Mouse (Mus musculus) adrenal gland, postnatal 14 days (tissue): ENCODE measurements around the gene Nelfb. TPM values are rescaled to one million over a fixed set of nuclear protein-coding genes. Genes with fewer than 3 reads are reported as not detected.

ENCODE experiments used
- DNase-seq: peaks from one replicate; pipeline ENCODE4 v3.0.0; 2021; ENCODE audit warnings: mixed read lengths
- total RNA-seq: library from RNA; stranded (reverse); gene quantifications from 2 replicates; pipeline ENCODE4 v1.2.3, GENCODE M21; 2021

The Nelfb gene
- total RNA-seq, 1 experiment from 2014 or later = 41.6 TPM

DNA sequence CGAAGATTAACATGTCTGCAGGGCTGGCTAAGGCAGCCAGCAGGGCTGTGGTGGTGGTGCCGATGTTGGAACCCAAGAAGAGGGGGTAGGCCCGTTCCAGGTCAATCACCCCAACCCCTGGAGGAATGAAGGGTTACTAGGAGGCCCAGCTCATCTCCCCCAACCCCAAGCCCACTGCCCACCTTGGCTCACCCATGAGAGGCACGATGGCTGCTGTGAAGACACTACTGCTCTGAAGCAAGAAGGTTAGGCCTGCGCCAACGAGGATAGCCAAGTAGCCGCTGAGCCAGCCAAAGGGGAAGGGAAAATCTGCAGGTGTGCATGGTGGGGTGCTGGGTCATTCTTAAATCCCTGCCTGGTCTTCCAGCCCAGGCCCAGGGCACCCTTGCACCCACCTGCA, 19.3 kb upstream of the Nelfb start:
- no peak for DNase-seq

DNA sequence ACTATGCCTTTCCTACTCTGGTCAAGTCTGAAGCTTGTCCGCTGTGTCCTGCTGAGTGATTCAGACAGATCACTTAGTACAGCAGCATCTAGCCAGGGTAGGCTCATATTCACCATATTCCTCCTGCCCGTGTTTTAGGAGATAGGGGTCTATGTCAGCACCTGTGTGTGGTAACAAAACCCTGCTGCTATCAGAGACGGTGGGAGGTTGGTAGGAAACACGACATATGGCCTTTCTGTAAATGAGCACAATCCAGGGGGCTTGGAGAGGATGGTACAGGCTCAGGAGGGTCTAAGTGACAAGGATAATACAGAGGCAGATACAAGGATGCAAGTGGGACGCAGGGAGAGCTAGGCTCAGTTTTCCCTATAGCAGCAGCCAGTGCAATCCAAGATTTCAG, 18.3 kb upstream of the Nelfb start:
- DNase-seq = no peak

DNA sequence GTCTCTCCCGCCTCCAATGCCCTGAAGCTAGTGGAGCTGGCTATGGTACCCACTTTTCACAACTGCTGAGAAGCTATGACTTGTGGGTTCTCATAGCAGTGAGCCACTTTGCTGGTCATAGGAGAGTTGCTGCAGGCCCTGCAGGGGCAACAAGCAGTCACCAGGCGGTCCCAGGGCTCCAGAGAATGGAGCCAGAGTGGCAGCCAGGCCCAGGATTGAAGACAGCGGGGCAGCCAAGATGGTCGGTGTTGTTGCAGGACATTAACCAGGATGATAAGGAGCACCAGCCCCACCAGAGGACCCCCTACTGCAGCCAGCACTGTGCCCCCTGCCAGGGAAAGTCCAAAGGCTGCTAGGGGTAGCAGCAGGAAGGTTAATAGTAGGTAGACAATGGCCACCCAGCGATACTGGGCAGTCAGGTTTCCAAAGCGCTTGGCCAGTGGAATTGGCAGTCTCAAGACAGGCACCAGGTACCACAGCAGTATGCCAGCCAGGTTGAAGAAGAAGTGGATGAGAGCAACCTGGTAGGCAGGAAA, 17.8 kb upstream of the Nelfb start:
- DNase-seq = no peak

DNA sequence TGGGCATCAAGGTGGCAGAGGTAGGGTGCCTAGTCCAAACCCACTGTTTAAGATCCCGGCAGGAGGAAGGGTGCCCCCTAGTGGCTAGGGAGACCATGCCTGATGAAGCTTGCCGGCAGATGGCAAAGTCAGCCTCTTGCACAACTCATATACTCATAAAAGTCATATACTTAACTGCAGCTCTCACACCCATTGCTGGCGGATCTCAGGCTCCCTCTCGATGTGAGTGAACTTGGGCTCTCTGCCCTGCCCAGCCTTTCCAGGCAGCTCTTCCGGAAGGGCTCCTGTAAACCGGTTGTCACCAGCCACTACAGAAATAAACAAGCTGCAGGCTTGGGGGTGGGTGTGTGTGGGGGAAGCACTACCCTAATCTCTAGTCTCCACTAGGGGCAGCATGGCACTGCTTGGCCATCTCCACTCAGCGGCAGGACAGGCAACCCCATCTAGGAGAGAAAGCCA, 17.2 kb upstream of the Nelfb start:
- DNase-seq = peak; percentile 92

DNA sequence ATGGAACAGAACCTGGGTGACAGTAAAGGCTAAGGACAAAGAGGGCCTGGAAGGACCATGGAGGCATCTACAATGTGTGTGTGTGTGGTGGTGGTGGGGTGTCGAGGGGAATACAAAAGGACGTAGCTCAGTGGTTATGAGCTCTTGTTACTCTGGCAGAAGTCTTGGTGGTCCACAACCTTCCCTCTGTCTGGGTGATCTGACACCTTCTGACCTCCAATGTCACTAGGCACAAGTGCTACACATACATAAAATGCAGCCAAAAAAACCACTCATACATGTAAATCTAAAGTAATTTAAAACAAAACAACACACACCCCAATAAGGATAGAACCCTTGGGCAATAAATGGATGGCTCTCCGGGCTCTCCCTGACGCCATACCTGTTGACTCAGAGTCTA, 16.1 kb upstream of the Nelfb start:
- DNase-seq = no peak

DNA sequence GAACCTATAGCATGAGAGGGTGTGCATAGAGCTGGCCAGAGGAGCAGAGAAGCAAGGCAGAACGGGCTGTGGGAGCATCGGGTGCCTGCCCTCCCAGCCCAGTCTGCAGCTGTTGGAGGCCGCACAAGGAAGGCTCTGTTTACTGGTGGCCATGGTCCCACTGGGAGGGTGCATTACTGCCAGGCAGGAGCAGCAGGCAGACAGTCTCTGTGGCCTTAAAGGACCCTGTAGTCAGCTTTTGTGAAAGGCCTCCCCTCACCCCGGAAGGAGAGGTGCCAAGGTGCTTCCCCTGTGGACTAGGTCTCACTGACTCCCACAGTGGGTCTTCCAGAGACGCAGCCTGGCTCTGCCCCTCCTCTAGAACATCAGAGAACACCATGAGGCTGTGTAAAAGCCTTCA, 15.6 kb upstream of the Nelfb start:
- DNase-seq = no peak

DNA sequence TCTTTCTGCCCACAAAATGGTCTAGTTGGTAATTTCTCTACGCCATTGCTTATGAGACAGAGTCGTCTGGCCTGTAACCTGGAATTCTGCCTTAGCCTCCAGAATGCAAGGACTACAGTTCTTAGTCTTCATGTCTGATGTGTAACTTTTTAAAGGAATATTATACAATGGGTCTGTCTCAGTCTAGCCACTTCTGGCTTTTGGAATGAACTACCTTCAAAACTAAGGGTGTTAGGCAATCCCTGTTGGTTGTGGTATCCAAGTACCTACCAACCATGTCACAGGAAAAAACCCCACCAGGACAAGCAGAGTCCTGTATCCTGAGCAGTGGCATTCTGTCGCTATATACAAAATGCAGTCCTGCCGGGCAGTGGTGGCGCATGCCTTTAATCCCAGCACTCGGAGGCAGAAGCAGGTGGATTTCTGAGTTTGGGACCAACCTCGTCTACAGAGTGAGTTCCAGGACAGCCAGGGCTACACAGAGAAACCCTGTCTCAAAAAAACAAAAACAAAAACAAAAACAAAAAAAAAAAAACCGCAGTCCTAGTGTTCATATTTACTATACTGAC, 14.6 kb upstream of the Nelfb start:
- DNase-seq = no peak

DNA sequence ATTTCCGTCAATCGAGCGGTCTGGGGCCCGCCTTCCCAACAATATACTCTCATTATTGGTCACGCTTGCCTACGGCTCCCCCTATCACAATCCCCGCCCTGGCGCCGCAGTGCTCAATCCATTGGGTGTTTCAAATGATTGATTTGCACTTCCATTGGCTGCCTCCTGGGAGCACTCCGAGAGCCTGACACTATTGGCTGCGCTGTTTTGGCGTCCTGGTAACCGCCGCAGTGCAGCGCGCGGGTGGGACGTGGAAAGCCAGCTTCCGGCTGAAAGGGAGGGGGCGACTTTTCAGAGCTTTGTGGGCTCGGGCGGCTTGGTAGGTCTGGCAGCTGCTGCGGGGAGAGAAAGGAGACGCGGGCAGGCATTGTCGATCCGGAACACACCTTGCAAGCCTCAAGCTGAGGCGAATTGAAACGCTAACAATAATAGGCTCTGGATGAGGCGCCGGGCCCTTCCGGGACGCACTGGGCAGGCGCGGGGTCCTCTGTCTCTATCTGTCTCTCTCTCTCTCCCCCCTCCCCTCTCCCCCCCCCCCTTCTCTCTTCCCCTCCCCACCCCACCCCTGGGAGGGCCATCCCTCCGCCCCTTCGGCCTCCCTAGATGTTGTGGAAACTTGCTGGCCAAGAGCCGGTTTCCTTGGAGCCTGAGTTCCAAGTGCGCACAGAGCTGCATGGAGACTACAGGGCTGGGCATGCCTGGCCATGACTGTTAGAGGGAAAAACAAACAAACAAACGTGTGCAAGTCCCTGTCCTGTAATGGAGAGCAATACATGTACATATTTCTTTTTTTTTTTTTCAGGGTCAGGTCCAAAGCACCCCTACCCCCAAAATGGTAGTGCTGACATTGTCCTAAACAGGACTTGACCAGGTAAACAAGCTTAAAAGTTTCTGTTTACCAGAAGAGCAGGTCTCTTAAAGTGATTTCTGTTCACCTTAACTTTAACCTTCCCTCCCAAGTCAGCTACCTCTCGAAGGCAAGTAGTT, 13.8 kb upstream of the Nelfb start:
- DNase-seq = peak; percentile 98

DNA sequence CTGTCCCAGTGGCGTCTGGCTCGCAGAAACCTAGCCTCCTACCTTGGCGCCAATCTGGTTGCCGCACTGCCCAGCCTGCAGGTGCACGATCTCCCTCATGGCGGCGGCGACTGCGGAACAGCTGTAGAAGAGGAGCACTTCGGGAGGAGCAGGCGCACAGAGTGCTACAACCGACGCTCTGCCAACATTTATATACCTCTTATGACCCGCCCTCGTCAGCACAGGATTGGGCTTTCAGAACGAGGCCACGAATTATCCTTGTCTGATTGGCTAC, 13.1 kb upstream of the Nelfb start, which contains the start of gene Tubb4b:
Gene Tubb4b (minus strand): TSS at position 211 of the 274 bp plus-strand sequence.
- DNase-seq = no peak

DNA sequence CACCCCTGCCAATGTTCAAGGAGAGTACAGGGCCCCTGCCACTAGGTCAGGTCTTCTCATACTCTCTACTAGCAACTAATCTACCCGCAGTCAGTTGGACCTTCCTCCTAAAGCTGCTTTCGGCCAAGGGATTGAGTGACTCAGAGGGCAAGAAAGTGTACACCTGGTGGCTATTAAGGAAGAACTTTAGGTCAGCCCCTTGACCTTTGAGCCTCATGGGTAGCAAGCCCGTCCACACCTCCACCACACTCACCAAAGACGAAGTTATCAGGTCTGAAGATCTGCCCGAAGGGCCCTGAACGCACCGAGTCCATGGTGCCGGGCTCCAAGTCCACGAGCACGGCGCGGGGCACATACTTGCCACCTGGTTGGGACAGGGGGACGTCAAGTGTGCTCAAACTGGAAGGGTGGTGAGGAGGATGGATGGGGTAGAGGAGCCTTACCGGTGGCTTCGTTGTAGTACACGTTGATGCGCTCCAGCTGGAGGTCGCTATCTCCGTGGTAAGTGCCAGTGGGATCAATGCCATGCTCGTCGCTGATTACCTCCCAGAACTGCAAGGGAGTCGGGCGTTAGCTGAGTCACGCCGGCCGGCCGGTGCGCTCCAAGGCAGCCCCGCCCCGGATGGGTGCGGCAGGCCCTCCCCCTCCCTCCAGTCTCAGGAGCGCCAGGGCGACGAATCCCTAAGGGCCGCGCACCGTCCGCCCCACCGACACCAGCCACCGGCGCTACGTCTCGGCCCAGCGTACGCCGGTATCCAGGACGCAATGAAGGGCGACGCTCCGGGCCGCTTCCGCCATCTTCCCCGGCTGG, 12.6 kb upstream of the Nelfb start:
- DNase-seq = peak; percentile 95

DNA sequence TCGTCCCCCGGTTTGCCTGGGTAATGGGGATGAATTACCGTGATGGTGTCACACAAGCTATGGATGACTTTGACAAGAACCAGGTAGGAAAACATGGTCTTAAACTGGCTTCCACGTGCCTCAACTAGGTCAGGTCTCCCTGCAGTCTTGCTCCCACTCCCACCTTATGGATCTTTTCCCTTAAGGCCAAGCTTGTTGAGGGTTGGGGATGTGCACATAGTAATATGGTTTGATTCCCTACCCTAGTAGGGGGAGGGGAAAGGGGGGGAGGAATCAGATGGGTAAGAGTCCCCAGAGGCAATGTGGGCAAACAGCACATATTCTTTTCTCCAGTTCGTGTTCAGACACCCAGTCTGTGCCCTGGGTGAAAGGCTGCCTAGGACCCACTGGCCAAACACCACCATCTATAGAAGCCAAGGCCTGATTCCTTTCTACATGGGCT, 10.1 kb upstream of the Nelfb start:
- DNase-seq = no peak

DNA sequence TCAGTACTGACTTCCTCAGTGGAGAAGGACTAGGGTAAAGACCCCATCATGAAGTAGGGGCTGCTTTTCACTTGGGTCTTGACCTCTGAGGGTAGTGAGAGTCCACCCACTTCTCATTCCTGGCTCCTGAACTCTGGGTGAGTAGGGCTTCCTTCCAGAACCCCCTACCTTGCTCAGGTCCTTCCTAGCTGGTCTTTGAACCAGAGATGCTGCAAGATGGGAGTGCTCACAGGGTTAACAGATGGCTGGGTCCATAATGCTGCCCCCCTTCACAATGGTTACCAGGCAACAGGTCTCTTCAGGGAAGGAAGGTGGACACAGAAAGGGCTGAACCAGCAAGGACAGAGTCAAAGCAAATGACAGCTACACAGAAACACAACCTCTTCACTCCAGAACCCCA, 7.2 kb upstream of the Nelfb start, which contains the start of gene Fam166a:
Gene Fam166a (plus strand): TSS at position 301 of the 400 bp plus-strand sequence.
- no peak for DNase-seq

DNA sequence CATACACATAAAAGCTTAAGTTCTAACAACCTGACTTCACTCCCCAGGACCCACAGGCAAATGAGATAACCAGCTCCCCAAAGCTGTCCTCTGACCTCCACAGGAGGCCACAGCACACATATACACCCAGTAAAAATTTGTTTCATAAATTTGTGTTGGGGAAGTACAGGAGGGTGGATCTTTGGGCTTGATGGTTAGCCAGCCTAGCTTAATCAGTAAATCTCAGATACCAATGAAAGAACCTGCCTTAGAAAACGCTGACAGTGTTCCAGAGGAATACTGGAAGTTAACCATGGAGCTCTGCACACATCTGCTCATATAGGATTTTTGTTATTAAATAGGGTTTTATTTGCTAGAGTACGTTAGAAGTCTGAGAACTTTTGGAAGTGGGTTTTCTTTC, 6.4 kb upstream of the Nelfb start:
- DNase-seq = no peak

DNA sequence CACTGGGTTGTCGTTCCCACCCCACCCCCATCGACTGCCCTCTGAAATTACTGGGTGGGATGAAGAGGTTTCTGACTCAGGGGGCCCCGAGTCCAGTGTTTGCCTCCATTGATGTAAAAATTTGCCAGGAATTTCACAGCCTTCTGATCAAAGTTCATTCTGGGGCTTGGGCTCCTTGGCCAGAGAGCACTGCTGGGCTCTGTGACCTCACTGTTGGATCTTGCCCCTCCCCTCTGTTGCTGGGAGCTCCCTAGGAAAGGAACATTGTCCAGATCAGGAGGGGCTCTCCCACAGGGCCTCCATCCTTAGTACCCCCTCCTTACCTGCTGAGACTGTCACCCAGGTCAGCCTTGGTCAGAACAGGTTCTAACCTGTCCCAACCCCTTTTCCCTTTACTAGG, 3.2 kb upstream of the Nelfb start, which contains the start of gene Stpg3:
Gene Stpg3 (minus strand): TSS at position 194 of the 400 bp plus-strand sequence.
- no peak for DNase-seq

DNA sequence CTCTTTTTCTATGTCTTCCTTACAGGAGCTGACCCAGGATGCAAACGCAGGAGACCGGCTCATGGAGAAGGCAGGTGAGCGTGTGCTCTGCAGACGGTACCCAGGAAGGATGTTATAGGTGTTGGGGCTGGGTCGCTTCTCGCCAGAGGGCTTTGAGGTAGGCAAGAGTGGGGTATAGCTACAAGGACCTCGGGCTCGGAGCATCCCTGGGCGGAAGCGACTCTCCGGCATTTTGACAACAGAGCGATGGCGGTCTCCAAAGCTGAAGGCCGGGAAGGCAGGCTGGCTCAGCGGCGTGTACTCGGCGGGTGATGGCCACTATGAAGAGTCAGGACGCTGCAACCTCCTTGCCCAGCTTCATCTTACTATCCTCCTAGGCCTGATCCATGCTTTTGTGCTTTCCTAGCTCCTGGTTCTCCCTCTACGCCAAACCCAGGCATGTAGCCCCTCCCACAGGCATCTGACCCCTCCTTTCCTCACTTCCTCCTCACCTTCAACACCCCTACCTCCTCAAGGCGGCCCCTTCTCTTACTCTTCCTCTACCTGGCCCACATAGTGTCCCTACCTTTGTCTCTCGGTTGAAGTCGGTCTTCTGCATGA, 2.1 kb upstream of the Nelfb start:
- DNase-seq = no peak

DNA sequence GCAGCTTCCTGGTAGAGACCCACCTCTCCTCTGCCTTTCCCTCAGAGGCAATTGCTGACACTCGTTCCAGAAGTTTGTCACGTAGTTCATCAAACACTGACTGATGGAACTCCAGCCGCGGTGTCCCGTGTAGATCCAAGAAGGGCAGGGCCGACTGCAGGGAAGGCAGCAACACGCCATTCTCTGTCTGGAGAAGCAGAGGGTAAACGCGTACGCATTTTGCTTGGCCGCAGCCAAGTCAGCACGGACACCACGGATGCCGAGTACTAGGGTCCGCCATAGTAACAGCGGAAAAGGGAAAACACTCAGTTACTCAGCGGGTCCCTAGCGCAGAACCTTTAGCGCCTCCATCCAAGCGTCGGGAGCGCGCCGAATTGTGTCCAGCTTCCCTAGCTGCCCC, 603 bp downstream of the Nelfb start:
- DNase-seq = no peak

DNA sequence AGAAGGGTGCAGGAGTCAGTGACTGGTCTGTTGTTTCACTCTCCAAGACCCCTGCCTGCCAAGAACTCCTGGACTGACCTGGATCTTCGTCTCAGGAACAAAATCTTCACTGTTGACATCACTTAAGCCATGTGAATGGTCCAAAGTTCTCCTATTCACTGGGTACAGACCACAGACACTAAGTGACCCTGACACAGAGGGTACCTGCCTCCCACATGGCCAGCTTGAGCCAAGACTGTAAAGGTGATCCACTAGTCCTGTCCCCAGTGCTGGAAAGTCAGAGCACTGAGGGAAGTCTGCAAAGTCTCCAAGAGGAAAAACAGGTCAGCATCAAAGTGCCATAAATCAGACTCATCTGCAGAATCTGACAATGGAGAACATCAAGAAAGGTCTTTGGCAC, 3.7 kb downstream of the Nelfb start:
- no peak for DNase-seq

DNA sequence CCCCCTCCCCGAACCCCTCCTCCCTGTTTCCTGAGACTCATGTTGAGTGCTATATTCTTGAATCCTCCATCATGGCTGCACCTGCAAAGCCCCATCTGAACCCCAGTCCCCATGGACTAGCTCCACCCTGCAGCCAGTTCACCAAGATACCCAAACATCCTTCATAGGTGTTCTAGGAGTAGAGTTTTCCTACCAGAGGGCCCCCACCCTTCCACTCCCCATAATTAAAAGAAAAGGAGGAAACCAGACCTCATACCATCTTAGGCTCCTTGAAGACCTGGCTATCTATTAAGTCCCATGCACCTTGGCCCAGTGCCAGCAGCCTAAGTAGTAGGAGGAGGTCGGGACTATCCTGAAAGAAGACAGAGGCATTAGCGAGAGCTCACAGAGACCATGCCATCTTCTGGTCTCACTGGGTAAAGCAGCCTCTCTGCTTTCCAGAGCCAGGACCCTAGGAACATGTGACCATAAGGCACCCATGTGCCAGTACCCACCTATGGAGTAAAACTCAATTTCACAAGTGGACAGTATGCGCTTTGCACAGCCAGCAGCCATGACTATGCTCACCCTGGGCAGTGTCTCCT, 7.6 kb downstream of the Nelfb start:
- DNase-seq = peak; percentile 39

DNA sequence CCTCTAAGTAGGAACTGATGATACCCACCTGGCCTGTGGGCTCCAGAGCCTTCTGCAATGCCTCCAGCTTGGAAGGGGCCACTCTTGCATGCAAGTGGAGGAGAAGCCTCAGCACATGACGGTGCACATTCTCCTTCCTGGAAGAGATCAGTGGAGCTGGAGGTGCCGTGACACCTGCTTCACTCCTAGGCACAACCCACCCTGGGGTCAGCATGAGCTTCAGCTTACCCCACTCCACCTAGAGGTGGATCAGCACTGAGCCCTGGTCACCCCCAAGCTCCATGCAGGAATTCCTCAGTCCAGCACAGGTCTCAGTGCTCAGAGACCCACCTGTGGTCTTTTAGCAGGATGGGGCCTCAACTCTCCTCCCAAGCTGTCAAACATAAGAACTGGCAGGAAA, 10.7 kb downstream of the Nelfb start:
- no peak for DNase-seq

DNA sequence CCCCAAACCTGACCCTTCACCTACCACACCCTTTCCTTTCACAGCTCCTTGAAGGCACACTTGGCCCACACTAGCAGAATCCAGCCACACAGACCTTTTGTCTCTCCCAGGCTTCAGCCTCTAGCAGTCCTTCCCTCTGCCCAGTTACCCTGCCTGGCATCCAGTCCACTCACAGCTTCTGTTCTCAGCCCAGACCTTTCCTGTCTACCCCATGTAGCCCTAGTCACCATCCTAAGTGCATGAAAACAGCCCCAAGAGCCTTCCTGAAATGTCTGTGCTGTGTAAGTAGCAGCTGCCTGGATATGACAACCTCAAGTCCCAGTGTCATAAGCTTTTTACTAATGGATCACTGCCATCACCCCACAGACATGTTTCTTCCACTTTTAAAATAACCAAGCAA, 13.3 kb downstream of the Nelfb start:
- no peak for DNase-seq

DNA sequence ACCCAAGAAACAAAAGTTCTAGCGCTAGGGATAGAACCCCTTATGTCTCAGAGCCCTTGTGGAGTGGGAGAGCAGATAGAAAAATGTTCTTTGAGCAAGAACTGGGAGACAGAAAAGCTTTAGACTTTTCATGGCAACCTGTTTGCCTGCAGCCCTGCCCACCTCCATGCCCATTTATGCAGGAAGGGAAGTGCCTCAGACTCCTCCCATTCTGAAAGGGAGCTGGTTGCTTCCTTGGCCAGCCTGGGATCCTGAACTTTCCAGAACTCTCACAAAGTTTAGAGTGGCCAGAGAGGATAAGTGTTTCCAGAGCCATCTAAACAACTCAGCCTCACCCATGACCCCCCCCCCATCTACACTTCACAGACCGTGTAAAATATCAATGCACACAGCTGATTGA, 14.1 kb downstream of the Nelfb start:
- DNase-seq = peak; percentile 44
